Comparison of ENCODE assay signal across 22 mouse cellular contexts in genomic region chr17:3336161-3336739, GRCm38 (mm10). TPM values are rescaled to one million over a fixed set of nuclear protein-coding genes. Genes with fewer than 3 reads are reported as not detected.
A peak's percentile ranks its signal among the peaks of the same experiment; 100 is the strongest.
DNase-seq lines count a peak whose midpoint lies in the region; ATAC-seq and TF ChIP-seq lines count a peak whose summit lies in the region.
"Had no signal": no experiment of that assay in that cellular context is flagged by ENCODE, and none has a peak within 500 bp of the region (broad histone marks: within the 10 kb centered on the region; RNA-seq: fewer than 3 reads in every experiment).

No protein-coding gene starts in this region.

- no peak overlapping the region for H3K9ac ChIP-seq in forebrain, embryonic 15.5 days (replicated peaks)
- no peak overlapping the region for H3K9ac ChIP-seq in forebrain, embryonic 12.5 days
- no peak overlapping the region for H3K9ac ChIP-seq in kidney, embryonic 15.5 days
- H3K9ac ChIP-seq in stomach, postnatal 0 days (ENCODE audit: low read length) = no peak overlapping the region
- H3K9ac ChIP-seq: heart, embryonic 15.5 days; intestine, embryonic 15.5 days; neural tube, embryonic 12.5 days had no signal

- H3K4me3 ChIP-seq in forebrain, embryonic 15.5 days = no peak overlapping the region
- H3K4me3 ChIP-seq in forebrain, embryonic 12.5 days (replicated peaks) = no peak overlapping the region
- no peak overlapping the region for H3K4me3 ChIP-seq in kidney, embryonic 15.5 days (replicated peaks)
- H3K4me3 ChIP-seq in embryonic fibroblast, embryonic 13.5 days (ENCODE audit: insufficient read depth, low read length) = no peak overlapping the region
- H3K4me3 ChIP-seq in heart, embryonic 10.5 days = no peak overlapping the region
- H3K4me3 ChIP-seq in stomach, postnatal 0 days (ENCODE audit: low read depth, low read length) = no peak overlapping the region
- H3K4me3 ChIP-seq: gastrocnemius, adult 2 months; heart, embryonic 15.5 days; intestine, embryonic 15.5 days; layer of hippocampus, adult 2 months; megakaryocyte, embryonic 14.5 days; neural tube, embryonic 12.5 days had no signal

- no peak for TF ChIP-seq POLR2A in embryonic fibroblast, embryonic 13.5 days (IDR thresholded peaks at IDR 0.05; ENCODE audit: low read depth, low read length)

- H3K36me3 ChIP-seq in forebrain, embryonic 15.5 days = no peaks in the 10 kb centered on the region
- H3K36me3 ChIP-seq in forebrain, embryonic 12.5 days (replicated peaks) = no peaks in the 10 kb centered on the region
- no peaks in the 10 kb centered on the region for H3K36me3 ChIP-seq in kidney, embryonic 15.5 days
- no peaks in the 10 kb centered on the region for H3K36me3 ChIP-seq in heart, embryonic 10.5 days
- H3K36me3 ChIP-seq in stomach, postnatal 0 days (ENCODE audit: control insufficient read depth, insufficient read depth, low read length) = no peaks in the 10 kb centered on the region
- H3K36me3 ChIP-seq: heart, embryonic 15.5 days; intestine, embryonic 15.5 days; neural tube, embryonic 12.5 days had no signal

- H3K27me3 ChIP-seq in forebrain, embryonic 15.5 days = no peaks in the 10 kb centered on the region
- no peaks in the 10 kb centered on the region for H3K27me3 ChIP-seq in forebrain, embryonic 12.5 days
- no peaks in the 10 kb centered on the region for H3K27me3 ChIP-seq in kidney, embryonic 15.5 days
- H3K27me3 ChIP-seq in heart, embryonic 10.5 days (ENCODE audit: insufficient read depth, poor library complexity, severe bottlenecking) = no peaks in the 10 kb centered on the region
- H3K27me3 ChIP-seq in stomach, postnatal 0 days (ENCODE audit: control insufficient read depth, insufficient read depth, low read length) = no peaks in the 10 kb centered on the region
- H3K27me3 ChIP-seq: heart, embryonic 15.5 days; intestine, embryonic 15.5 days; neural tube, embryonic 12.5 days had no signal

- no peak for ATAC-seq in forebrain, embryonic 15.5 days (replicated peaks)
- no peak for ATAC-seq in forebrain, embryonic 12.5 days (ENCODE audit: low FRiP score)
- ATAC-seq in kidney, embryonic 15.5 days (replicated peaks; ENCODE audit: low FRiP score) = no peak
- no peak for ATAC-seq in stomach, postnatal 0 days (ENCODE audit: low FRiP score, low TSS enrichment)
- ATAC-seq: intestine, embryonic 15.5 days had no signal

- H3K9me3 ChIP-seq in forebrain, embryonic 15.5 days = no peaks in the 10 kb centered on the region
- H3K9me3 ChIP-seq in forebrain, embryonic 12.5 days = no peaks in the 10 kb centered on the region
- H3K9me3 ChIP-seq in kidney, embryonic 15.5 days (replicated peaks) = no peaks in the 10 kb centered on the region
- H3K9me3 ChIP-seq in heart, embryonic 10.5 days = no peaks in the 10 kb centered on the region
- H3K9me3 ChIP-seq in stomach, postnatal 0 days (ENCODE audit: control insufficient read depth, low read length) = no peaks in the 10 kb centered on the region
- H3K9me3 ChIP-seq: heart, embryonic 15.5 days; intestine, embryonic 15.5 days; megakaryocyte, embryonic 14.5 days; neural tube, embryonic 12.5 days had no signal

- peak overlapping the region; percentile 71 for H3K27ac ChIP-seq in forebrain, embryonic 15.5 days (replicated peaks)
- H3K27ac ChIP-seq in forebrain, embryonic 12.5 days = no peak overlapping the region
- peak overlapping the region; percentile 41; the same call in 1 of the 2 replicates for H3K27ac ChIP-seq in kidney, embryonic 15.5 days
- H3K27ac ChIP-seq in embryonic fibroblast, embryonic 13.5 days (ENCODE audit: insufficient read depth, low read length) = peak overlapping the region; percentile 87
- H3K27ac ChIP-seq in heart, embryonic 10.5 days = no peak overlapping the region
- no peak overlapping the region for H3K27ac ChIP-seq in stomach, postnatal 0 days (replicated peaks)
- H3K27ac ChIP-seq: gastrocnemius, adult 2 months; heart, embryonic 15.5 days; intestine, embryonic 15.5 days; layer of hippocampus, adult 2 months; neural tube, embryonic 12.5 days had no signal

- 85% methylated on average over 7 of the region's 7 CpGs for WGBS in forebrain, embryonic 15.5 days
- 80% methylated on average over 7 of the region's 7 CpGs for WGBS in forebrain, embryonic 12.5 days
- WGBS in kidney, embryonic 15.5 days = 80% methylated on average over 7 of the region's 7 CpGs
- 75% methylated on average over 7 of the region's 7 CpGs for WGBS in heart, embryonic 10.5 days
- 76% methylated on average over 7 of the region's 7 CpGs for WGBS in stomach, postnatal 0 days

- no peak overlapping the region for H3K4me2 ChIP-seq in forebrain, embryonic 15.5 days (replicated peaks)
- H3K4me2 ChIP-seq in forebrain, embryonic 12.5 days = no peak overlapping the region
- H3K4me2 ChIP-seq in kidney, embryonic 15.5 days = no peak overlapping the region
- H3K4me2 ChIP-seq in stomach, postnatal 0 days (replicated peaks; ENCODE audit: low read depth) = no peak overlapping the region
- H3K4me2 ChIP-seq: heart, embryonic 15.5 days; intestine, embryonic 15.5 days; liver, embryonic 11.5 days; neural tube, embryonic 12.5 days had no signal

- no peak for TF ChIP-seq EP300 in stomach, postnatal 0 days (optimal IDR thresholded peaks at IDR 0.05)

- no peak for DNase-seq in kidney, postnatal 14 days
- peak; percentile 79 for DNase-seq in 3134 (ENCODE audit: extremely low read depth, insufficient read length, low spot score)
- DNase-seq in heart, embryonic 10.5 days (ENCODE audit: low spot score) = no peak
- no peak for DNase-seq in stomach, postnatal 0 days (ENCODE audit: low spot score)
- DNase-seq: adrenal gland, adult 2 months; gastrocnemius, adult 2 months; layer of hippocampus, postnatal 36 days; lung, adult 18-20 months; lung, postnatal 14 days; right cerebral cortex, postnatal 14 days; spleen, adult 18-20 months; thymus, postnatal 36 days had no signal

- peaks cover 59% of the 10 kb centered on the region for H3K4me1 ChIP-seq in forebrain, embryonic 15.5 days
- H3K4me1 ChIP-seq in forebrain, embryonic 12.5 days = 0 out of 2 replicates have a peak, but pooled peaks cover 5% of the 10 kb centered on the region
- H3K4me1 ChIP-seq in kidney, embryonic 15.5 days = peaks cover 28% of the 10 kb centered on the region
- H3K4me1 ChIP-seq in embryonic fibroblast, embryonic 13.5 days (ENCODE audit: control insufficient read depth, insufficient read depth, low read length) = peaks cover 35% of the 10 kb centered on the region
- no peaks in the 10 kb centered on the region; the same call in 1 of the 2 replicates for H3K4me1 ChIP-seq in heart, embryonic 10.5 days
- H3K4me1 ChIP-seq in stomach, postnatal 0 days (replicated peaks; ENCODE audit: control insufficient read depth, insufficient read depth) = no peaks in the 10 kb centered on the region
- H3K4me1 ChIP-seq: heart, embryonic 15.5 days; megakaryocyte, embryonic 14.5 days had no signal

- TF ChIP-seq CTCF in embryonic fibroblast, embryonic 13.5 days (IDR thresholded peaks at IDR 0.05; ENCODE audit: borderline replicate concordance, insufficient read depth, low read length) = no peak
- TF ChIP-seq CTCF in stomach, postnatal 0 days (IDR thresholded peaks at IDR 0.05; ENCODE audit: low read depth) = no peak

RNA-seq across cellular contexts. Expression of gene Tiam2, which starts 9.9 kb away (rescaled TPM):
- 119 and 122 TPM in 2 replicates for polyA plus RNA-seq in forebrain, embryonic 15.5 days (2015; fragmentation: Nextera tagmentation; extraction: Ambion mirVana)
- 14.5 and 15.4 TPM in 2 replicates for polyA plus RNA-seq in forebrain, embryonic 12.5 days (2016; fragmentation: Nextera tagmentation; extraction: Ambion mirVana)
- 4.5 and 5.0 TPM in 2 replicates for polyA plus RNA-seq in kidney, embryonic 15.5 days (2015; fragmentation: Nextera tagmentation; extraction: Ambion mirVana)
- 16.7 and 22.1 TPM in 2 replicates for polyA plus RNA-seq in embryonic fibroblast, embryonic 13.5 days (2011; ENCODE audit: insufficient read length, low read depth, missing spikeins)
- 3.5 and 3.7 TPM in 2 replicates for polyA plus RNA-seq in heart, embryonic 10.5 days (2016; fragmentation: Nextera tagmentation; extraction: Ambion mirVana)
- polyA plus RNA-seq in stomach, postnatal 0 days (2015; fragmentation: Nextera tagmentation; extraction: Ambion mirVana) = 1.2 and 1.6 TPM in 2 replicates

Comparison
In these comparisons a context has a peak if more than half of its experiments do, and no peak if none do; other contexts are left out.
1. H3K27ac ChIP-seq: peak in forebrain, embryonic 15.5 days (single experiment), kidney, embryonic 15.5 days (single experiment) and embryonic fibroblast, embryonic 13.5 days (single experiment); none in forebrain, embryonic 12.5 days (single experiment), heart, embryonic 10.5 days (single experiment) and stomach, postnatal 0 days (single experiment).